Mouse (Mus musculus) fat pad, adult 2 months (tissue): Measurements from ENCODE around the gene Gm20388.
"Not testable (repeated sequence)": the region's sequence is repeated elsewhere in the genome, so short reads cannot be mapped to it uniquely, and the experiment has no call there.

Experiments
- DNase-seq: peaks from one replicate; pipeline ENCODE4 v3.0.0-alpha.2; 2011; ENCODE audit warnings: low read depth, low spot score; ENCODE audit errors: extremely low read depth

Gm20388 gene

GRCm38 (mm10) chr8:123213118-123213772, 3302.6 kb downstream of the Gm20388 start:
- no peak for DNase-seq

GRCm38 (mm10) chr8:123215430-123215829, 3304.8 kb downstream of the Gm20388 start:
- DNase-seq, result no peak

GRCm38 (mm10) chr8:123220917-123221316, 3310.3 kb downstream of the Gm20388 start:
- DNase-seq, result no peak

- no peak for DNase-seq
Observed at GRCm38 (mm10) chr8:123224278-123225266, 3313.9 kb downstream of the Gm20388 start, which contains the start of gene Cdk10. Gene Cdk10, plus strand, starts transcription at chr8:123224842.

GRCm38 (mm10) chr8:123228416-123228815, 3317.8 kb downstream of the Gm20388 start:
- DNase-seq, result no peak

GRCm38 (mm10) chr8:123230326-123230725, 3319.7 kb downstream of the Gm20388 start:
- DNase-seq, result not testable (repeated sequence)

GRCm38 (mm10) chr8:123231742-123232141, 3321.1 kb downstream of the Gm20388 start:
- DNase-seq, result no peak

- no peak for DNase-seq
Observed at GRCm38 (mm10) chr8:123232553-123232952, 3321.9 kb downstream of the Gm20388 start.

GRCm38 (mm10) chr8:123233300-123233699, 3322.7 kb downstream of the Gm20388 start:
- DNase-seq, result no peak

GRCm38 (mm10) chr8:123233760-123234159, 3323.1 kb downstream of the Gm20388 start:
- no peak for DNase-seq

GRCm38 (mm10) chr8:123234918-123235519, 3324.4 kb downstream of the Gm20388 start:
- no peak for DNase-seq

- peak; percentile 84 for DNase-seq
Observed at GRCm38 (mm10) chr8:123235520-123236497, 3325.2 kb downstream of the Gm20388 start, which contains the start of gene Spata2l. Gene Spata2l, minus strand, starts transcription at chr8:123236233.

GRCm38 (mm10) chr8:123239398-123239797, 3328.8 kb downstream of the Gm20388 start:
- no peak for DNase-seq

GRCm38 (mm10) chr8:123242107-123242923, 3331.7 kb downstream of the Gm20388 start:
- DNase-seq, result no peak

- no peak for DNase-seq
Observed at GRCm38 (mm10) chr8:123243053-123243452, 3332.4 kb downstream of the Gm20388 start.

GRCm38 (mm10) chr8:123244382-123244781, 3333.7 kb downstream of the Gm20388 start:
- DNase-seq, result no peak

- DNase-seq, result no peak
Observed at GRCm38 (mm10) chr8:123245543-123245942, 3334.9 kb downstream of the Gm20388 start.

- no peak for DNase-seq
Observed at GRCm38 (mm10) chr8:123247748-123248147, 3337.1 kb downstream of the Gm20388 start.

GRCm38 (mm10) chr8:123248596-123248995, 3338.0 kb downstream of the Gm20388 start:
- no peak for DNase-seq
